27 mouse cellular contexts compared by ENCODE assay signal in genomic region chr4:129502327-129502888, GRCm38 (mm10). TPM values are rescaled to one million over a fixed set of nuclear protein-coding genes. Genes with fewer than 3 reads are reported as not detected.
DNase-seq lines count a peak whose midpoint lies in the region; ATAC-seq and TF ChIP-seq lines count a peak whose summit lies in the region.
"Had no signal": no experiment of that assay in that cellular context is flagged by ENCODE, and none has a peak within 500 bp of the region (broad histone marks: within the 10 kb centered on the region; RNA-seq: fewer than 3 reads in every experiment).

No protein-coding gene starts in this region.

- 42% methylated on average over 9 of the region's 9 CpGs for WGBS in heart, embryonic 16.5 days
- WGBS in lung, embryonic 16.5 days = 43% methylated on average over 9 of the region's 9 CpGs
- 17% methylated on average over 9 of the region's 9 CpGs for WGBS in large intestine, adult 2 months

- ATAC-seq in heart, embryonic 16.5 days (replicated peaks; ENCODE audit: extremely low read depth, insufficient read depth, low FRiP score) = no peak
- no peak for ATAC-seq in lung, embryonic 16.5 days (ENCODE audit: low read depth)
- ATAC-seq: forebrain, embryonic 13.5 days; hindbrain, embryonic 16.5 days had no signal

- H3K27me3 ChIP-seq in heart, embryonic 16.5 days (ENCODE audit: control insufficient read depth, insufficient read depth, low read length) = no peaks in the 10 kb centered on the region
- H3K27me3 ChIP-seq in lung, embryonic 16.5 days (ENCODE audit: control insufficient read depth, insufficient read depth, low read depth, low read length) = no peaks in the 10 kb centered on the region
- H3K27me3 ChIP-seq: limb, embryonic 13.5 days had no signal

- peak overlapping the region; percentile 36 for H3K27ac ChIP-seq in heart, embryonic 16.5 days (ENCODE audit: low read length)
- no peak overlapping the region; the same call in 1 of the 2 replicates for H3K27ac ChIP-seq in lung, embryonic 16.5 days (ENCODE audit: low read length)
- peak overlapping the region; percentile 89 for H3K27ac ChIP-seq in ES-E14 (ENCODE audit: insufficient read depth, low read depth, low read length, poor library complexity, severe bottlenecking)
- H3K27ac ChIP-seq: embryonic facial prominence, embryonic 10.5 days; forebrain, embryonic 13.5 days; limb, embryonic 13.5 days; liver, embryonic 15.5 days; neural tube, embryonic 12.5 days had no signal

- H3K9ac ChIP-seq in heart, embryonic 16.5 days (ENCODE audit: low read length) = no peak overlapping the region
- 0 out of 2 replicates have a peak overlapping the region, but pooled peaks have one; percentile 31 for H3K9ac ChIP-seq in lung, embryonic 16.5 days (ENCODE audit: low read length)
- H3K9ac ChIP-seq in ES-E14 (ENCODE audit: insufficient read depth, low read depth, low read length, poor library complexity, severe bottlenecking) = peak overlapping the region; percentile 48
- H3K9ac ChIP-seq: forebrain, embryonic 13.5 days; limb, embryonic 13.5 days; liver, embryonic 15.5 days; neural tube, embryonic 12.5 days had no signal

- intact Hi-C loops in heart, postnatal 36 days (cut with DNase I) = no loop called here

- no peak for DNase-seq in heart, postnatal 36 days
- no peak for DNase-seq in lung, adult 18-20 months
- DNase-seq in ES-E14 (ENCODE audit: low read depth, low spot score) = no peak
- DNase-seq in large intestine, adult 2 months (ENCODE audit: low read depth, low spot score) = peak; percentile 64
- DNase-seq in cerebellum, adult 9-10 months = no peak
- DNase-seq in cerebellum, adult 8-10 months = no peak
- DNase-seq: cerebellum, adult 11 months; cerebellum, postnatal 36 days; gastrocnemius, postnatal 14 days; heart, postnatal 10 days; spleen, adult 18-20 months; thymus, postnatal 25 days had no signal

- no peak overlapping the region for H3K4me3 ChIP-seq in heart, embryonic 16.5 days (ENCODE audit: low read length)
- no peak overlapping the region for H3K4me3 ChIP-seq in lung, embryonic 16.5 days (ENCODE audit: low read length)
- peak overlapping the region in 1 of 2 experiments; percentile 34; a peak in 1 of 4 replicates for H3K4me3 ChIP-seq in ES-E14 (ENCODE audit: insufficient read depth in 1 of 2, low read depth in 1 of 2, low read length in 2 of 2, poor library complexity in 1 of 2, severe bottlenecking in 1 of 2)
- H3K4me3 ChIP-seq: embryonic facial prominence, embryonic 10.5 days; forebrain, embryonic 13.5 days; liver, embryonic 15.5 days; neural tube, embryonic 12.5 days had no signal

- peaks cover 36% of the 10 kb centered on the region for H3K4me1 ChIP-seq in heart, embryonic 16.5 days (ENCODE audit: control insufficient read depth, insufficient read depth, low read length)
- peaks cover 28% of the 10 kb centered on the region for H3K4me1 ChIP-seq in lung, embryonic 16.5 days (replicated peaks; ENCODE audit: control insufficient read depth, insufficient read depth, low read length)
- peaks cover 26 to 34% of the 10 kb centered on the region in 2 experiments for H3K4me1 ChIP-seq in ES-E14 (ENCODE audit: control insufficient read depth in 2 of 2, insufficient read depth in 2 of 2, low read length in 2 of 2, poor library complexity in 1 of 2)
- H3K4me1 ChIP-seq: neural tube, embryonic 12.5 days had no signal

- H3K36me3 ChIP-seq in heart, embryonic 16.5 days (ENCODE audit: control insufficient read depth, insufficient read depth) = no peaks in the 10 kb centered on the region
- no peaks in the 10 kb centered on the region for H3K36me3 ChIP-seq in lung, embryonic 16.5 days (ENCODE audit: control insufficient read depth, insufficient read depth, low read length)
- H3K36me3 ChIP-seq in ES-E14 (ENCODE audit: control insufficient read depth, insufficient read depth, low read length, poor library complexity, severe bottlenecking) = no peaks in the 10 kb centered on the region
- H3K36me3 ChIP-seq: embryonic facial prominence, embryonic 10.5 days; G1E; limb, embryonic 13.5 days; liver, embryonic 15.5 days; neural tube, embryonic 12.5 days had no signal

- H3K9me3 ChIP-seq in heart, embryonic 16.5 days (replicated peaks; ENCODE audit: control insufficient read depth, low read length) = no peaks in the 10 kb centered on the region
- H3K9me3 ChIP-seq in lung, embryonic 16.5 days (ENCODE audit: control insufficient read depth, low read length) = no peaks in the 10 kb centered on the region
- no peaks in the 10 kb centered on the region for H3K9me3 ChIP-seq in ES-E14 (ENCODE audit: control insufficient read depth, insufficient read depth, low read depth, low read length)
- H3K9me3 ChIP-seq: embryonic facial prominence, embryonic 10.5 days; forebrain, embryonic 13.5 days; G1E; limb, embryonic 13.5 days; liver, embryonic 15.5 days; neural tube, embryonic 12.5 days had no signal

- in situ Hi-C loops in ES-E14 (cut with MboI; ENCODE audit: low sequenced_read_pairs in 2 of 2, unreplicated experiment in 2 of 2) = no loop called here

- H3K4me2 ChIP-seq in heart, embryonic 16.5 days (ENCODE audit: low read depth, low read length) = no peak overlapping the region
- H3K4me2 ChIP-seq in lung, embryonic 16.5 days (ENCODE audit: low read depth, low read length) = no peak overlapping the region
- H3K4me2 ChIP-seq: forebrain, embryonic 13.5 days; neural tube, embryonic 12.5 days had no signal

TF ChIP-seq in ES-E14, 5 proteins besides CTCF, POLR2A, EP300 and RAD21:
- TF ChIP-seq ZNF384 (IDR thresholded peaks at IDR 0.05; ENCODE audit: low read depth, low read length) = no peak
- no peak for TF ChIP-seq HCFC1 (IDR thresholded peaks at IDR 0.05; ENCODE audit: borderline replicate concordance, insufficient read depth, low read length)
- TF ChIP-seq CHD2 (IDR thresholded peaks at IDR 0.05; ENCODE audit: low read depth, low read length) = no peak
- no peak for TF ChIP-seq MAFK (IDR thresholded peaks at IDR 0.05; ENCODE audit: insufficient read depth, low read depth, low read length)
- TF ChIP-seq ZC3H11A (IDR thresholded peaks at IDR 0.05; ENCODE audit: borderline replicate concordance, low read depth, low read length) = no peak

RNA-seq across cellular contexts. Expression of gene Marcksl1, which starts 11.0 kb away (rescaled TPM):
- polyA plus RNA-seq in heart, embryonic 16.5 days (2015; fragmentation: Nextera tagmentation; extraction: Ambion mirVana) = 262 and 287 TPM in 2 replicates
- total RNA-seq in heart, postnatal 36 days (2021) = 1 to 10 TPM; 4.4 to 5.7 TPM
- polyA plus RNA-seq in lung, embryonic 16.5 days (2015; fragmentation: Nextera tagmentation; extraction: Ambion mirVana) = 506 and 544 TPM in 2 replicates
- 175 and 233 TPM in 2 replicates for total RNA-seq in ES-E14 (2012; rRNA removed)
- 29.3 and 50.1 TPM in 2 replicates for polyA plus RNA-seq in large intestine, adult 2 months (2012; rRNA removed)

RNA-seq across cellular contexts. Expression of gene Fam229a, which starts 11.4 kb away (rescaled TPM):
- not detected in 2 replicates for polyA plus RNA-seq in heart, embryonic 16.5 days (2015; fragmentation: Nextera tagmentation; extraction: Ambion mirVana)
- total RNA-seq in heart, postnatal 36 days (2021) = not detected
- polyA plus RNA-seq in lung, embryonic 16.5 days (2015; fragmentation: Nextera tagmentation; extraction: Ambion mirVana) = not detected in 2 replicates
- total RNA-seq in ES-E14 (2012; rRNA removed) = not detected in 2 replicates
- polyA plus RNA-seq in large intestine, adult 2 months (2012; rRNA removed) = 0.17 TPM in 1 of 2 replicates, not detected in the other
- total RNA-seq: G1E; gastrocnemius, postnatal 14 days; heart, postnatal 10 days; left cerebral cortex, adult 8-10 months; megakaryocyte-erythroid progenitor cell, adult 5-6 weeks; monocyte, adult 5-6 weeks had no signal
- polyA plus RNA-seq: C2C12; embryonic facial prominence, embryonic 10.5 days; forebrain, embryonic 13.5 days; G1E; kidney, embryonic 14.5 days; limb, embryonic 13.5 days; neural tube, embryonic 12.5 days; stomach, embryonic 14.5 days had no signal

RNA-seq across cellular contexts. Expression of gene Tssk3, which starts 11.6 kb away (rescaled TPM):
- not detected in 2 replicates for polyA plus RNA-seq in heart, embryonic 16.5 days (2015; fragmentation: Nextera tagmentation; extraction: Ambion mirVana)
- not detected for total RNA-seq in heart, postnatal 36 days (2021)
- not detected in 2 replicates for polyA plus RNA-seq in lung, embryonic 16.5 days (2015; fragmentation: Nextera tagmentation; extraction: Ambion mirVana)
- 0.16 TPM in 1 of 2 replicates, not detected in the other for total RNA-seq in ES-E14 (2012; rRNA removed)
- not detected in 2 replicates for polyA plus RNA-seq in large intestine, adult 2 months (2012; rRNA removed)
- total RNA-seq: gastrocnemius, postnatal 14 days; heart, postnatal 10 days; megakaryocyte-erythroid progenitor cell, adult 5-6 weeks; monocyte, adult 5-6 weeks had no signal
- polyA plus RNA-seq: C2C12; embryonic facial prominence, embryonic 10.5 days; forebrain, embryonic 13.5 days; G1E; kidney, embryonic 14.5 days; limb, embryonic 13.5 days; neural tube, embryonic 12.5 days; stomach, embryonic 14.5 days had no signal

RNA-seq across cellular contexts. Expression of gene Hdac1, which starts 40.1 kb away (rescaled TPM):
- polyA plus RNA-seq in heart, embryonic 16.5 days (2015; fragmentation: Nextera tagmentation; extraction: Ambion mirVana) = 123 and 139 TPM in 2 replicates
- 10 to 100 TPM; 17.7 to 21.1 TPM for total RNA-seq in heart, postnatal 36 days (2021)
- 243 and 247 TPM in 2 replicates for polyA plus RNA-seq in lung, embryonic 16.5 days (2015; fragmentation: Nextera tagmentation; extraction: Ambion mirVana)
- 96.0 and 102 TPM in 2 replicates for total RNA-seq in ES-E14 (2012; rRNA removed)
- 56.6 and 67.3 TPM in 2 replicates for polyA plus RNA-seq in large intestine, adult 2 months (2012; rRNA removed)

RNA-seq across cellular contexts. Expression of gene Bsdc1, which starts 41.0 kb away (rescaled TPM):
- 25.0 and 26.2 TPM in 2 replicates for polyA plus RNA-seq in heart, embryonic 16.5 days (2015; fragmentation: Nextera tagmentation; extraction: Ambion mirVana)
- 10 to 100 TPM; 50.3 to 53.8 TPM for total RNA-seq in heart, postnatal 36 days (2021)
- 25.5 and 29.2 TPM in 2 replicates for polyA plus RNA-seq in lung, embryonic 16.5 days (2015; fragmentation: Nextera tagmentation; extraction: Ambion mirVana)
- 28.9 and 33.3 TPM in 2 replicates for total RNA-seq in ES-E14 (2012; rRNA removed)
- 22.8 and 26.3 TPM in 2 replicates for polyA plus RNA-seq in large intestine, adult 2 months (2012; rRNA removed)
